Mouse (Mus musculus): ENCODE results near the gene Atl1. TPM values are rescaled to one million over a fixed set of nuclear protein-coding genes. Genes with fewer than 3 reads are reported as not detected.

Atl1 gene
- polyA plus RNA-seq, 2 experiments: 0.73 to 1.1 TPM

GRCm38 (mm10) chr12:69912737-69913136 is 20.3 kb downstream of the Atl1 start:
- no peaks in the 10 kb centered on the region for H3K9me3 ChIP-seq (ENCODE audit: control insufficient read depth, low read length)
- peaks cover 7% of the 10 kb centered on the region for H3K27me3 ChIP-seq (ENCODE audit: control insufficient read depth, insufficient read depth, low read length)
- no peak overlapping the region for H3K4me3 ChIP-seq (ENCODE audit: insufficient read depth in 1 of 2, low read depth in 2 of 2, low read length in 2 of 2)
- 64% methylated on average over 7 of the region's 7 CpGs for WGBS (ENCODE audit: insufficient replicate concordance)
- DNase-seq (ENCODE audit: low read depth in 3 of 3, low spot score in 3 of 3): no peak
- TF ChIP-seq CTCF (IDR thresholded peaks at IDR 0.05; ENCODE audit: low read depth): no peak
- TF ChIP-seq EP300 (IDR thresholded peaks at IDR 0.05; ENCODE audit: low read depth): no peak
- no peak overlapping the region for H3K4me2 ChIP-seq (ENCODE audit: low read depth)
- H3K4me1 ChIP-seq (replicated peaks; ENCODE audit: control insufficient read depth in 2 of 2, insufficient read depth in 2 of 2, low read length in 1 of 2): peaks cover 0 to 4% of the 10 kb centered on the region in 2 experiments; a peak in 1 of 4 replicates
- ATAC-seq (ENCODE audit: insufficient read depth): no peak
- no peak overlapping the region for H3K27ac ChIP-seq
- H3K36me3 ChIP-seq (replicated peaks; ENCODE audit: control insufficient read depth, insufficient read depth, low read depth): no peaks in the 10 kb centered on the region
- no peak overlapping the region for H3K9ac ChIP-seq (replicated peaks)

- no peaks in the 10 kb centered on the region for H3K9me3 ChIP-seq (ENCODE audit: control insufficient read depth, low read length)
- no peak for DNase-seq (ENCODE audit: low read depth in 3 of 3, low spot score in 3 of 3)
- H3K27ac ChIP-seq: no peak overlapping the region
- 65% methylated on average over 2 of the region's 2 CpGs for WGBS (ENCODE audit: insufficient replicate concordance)
- H3K27me3 ChIP-seq (ENCODE audit: control insufficient read depth, insufficient read depth, low read length): no peaks in the 10 kb centered on the region
- no peak for ATAC-seq (ENCODE audit: insufficient read depth)
- no peak overlapping the region for H3K4me2 ChIP-seq (ENCODE audit: low read depth)
- TF ChIP-seq CTCF (IDR thresholded peaks at IDR 0.05; ENCODE audit: low read depth): no peak
- no peak for TF ChIP-seq EP300 (IDR thresholded peaks at IDR 0.05; ENCODE audit: low read depth)
- H3K4me1 ChIP-seq (replicated peaks; ENCODE audit: control insufficient read depth in 2 of 2, insufficient read depth in 2 of 2, low read length in 1 of 2): peaks cover 0 to 3% of the 10 kb centered on the region in 2 experiments; a peak in 3 of 4 replicates
- no peak overlapping the region for H3K4me3 ChIP-seq (ENCODE audit: insufficient read depth in 1 of 2, low read depth in 2 of 2, low read length in 2 of 2)
- H3K36me3 ChIP-seq (replicated peaks; ENCODE audit: control insufficient read depth, insufficient read depth, low read depth): no peaks in the 10 kb centered on the region
- no peak overlapping the region for H3K9ac ChIP-seq (replicated peaks)
Observed at GRCm38 (mm10) chr12:69917870-69918269, 25.5 kb downstream of the Atl1 start.

GRCm38 (mm10) chr12:69922099-69922498 is 29.7 kb downstream of the Atl1 start:
- Histone ChIP-seq H3K4me3 (ENCODE audit: insufficient read depth in 1 of 2, low read depth in 2 of 2, low read length in 2 of 2) (no peak overlapping the region), H3K4me2 (ENCODE audit: low read depth) (no peak overlapping the region), H3K9me3 (ENCODE audit: control insufficient read depth, low read length) (no peaks in the 10 kb centered on the region), H3K4me1 (replicated peaks; ENCODE audit: control insufficient read depth in 2 of 2, insufficient read depth in 2 of 2, low read length in 1 of 2) (peaks cover 7 to 21% of the 10 kb centered on the region in 2 experiments; a peak in 3 of 4 replicates), H3K27ac (no peak overlapping the region), H3K9ac (replicated peaks) (no peak overlapping the region), H3K36me3 (replicated peaks; ENCODE audit: control insufficient read depth, insufficient read depth, low read depth) (no peaks in the 10 kb centered on the region), H3K27me3 (ENCODE audit: control insufficient read depth, insufficient read depth, low read length) (no peaks in the 10 kb centered on the region)
- ATAC-seq (ENCODE audit: insufficient read depth) (no peak), DNase-seq (ENCODE audit: low read depth in 3 of 3, low spot score in 3 of 3) (no peak)
- TF ChIP-seq EP300 (IDR thresholded peaks at IDR 0.05; ENCODE audit: low read depth) (no peak), CTCF (IDR thresholded peaks at IDR 0.05; ENCODE audit: low read depth) (no peak)
- WGBS (ENCODE audit: insufficient replicate concordance): 73% methylated on average over 1 of the region's 1 CpGs

- H3K9ac ChIP-seq (replicated peaks): no peak overlapping the region
- H3K27me3 ChIP-seq (ENCODE audit: control insufficient read depth, insufficient read depth, low read length): no peaks in the 10 kb centered on the region
- no peak for DNase-seq (ENCODE audit: low read depth in 3 of 3, low spot score in 3 of 3)
- H3K27ac ChIP-seq: no peak overlapping the region; the same call in 1 of the 2 replicates
- no peaks in the 10 kb centered on the region for H3K36me3 ChIP-seq (replicated peaks; ENCODE audit: control insufficient read depth, insufficient read depth, low read depth)
- no peaks in the 10 kb centered on the region for H3K9me3 ChIP-seq (ENCODE audit: control insufficient read depth, low read length)
- H3K4me1 ChIP-seq (replicated peaks; ENCODE audit: control insufficient read depth in 2 of 2, insufficient read depth in 2 of 2, low read length in 1 of 2): peaks cover 7 to 21% of the 10 kb centered on the region in 2 experiments; a peak in 3 of 4 replicates
- 47% methylated on average over 3 of the region's 3 CpGs for WGBS (ENCODE audit: insufficient replicate concordance)
- TF ChIP-seq EP300 (IDR thresholded peaks at IDR 0.05; ENCODE audit: low read depth) (no peak), CTCF (IDR thresholded peaks at IDR 0.05; ENCODE audit: low read depth) (no peak)
- no peak overlapping the region for H3K4me2 ChIP-seq (ENCODE audit: low read depth)
- H3K4me3 ChIP-seq (ENCODE audit: insufficient read depth in 1 of 2, low read depth in 2 of 2, low read length in 2 of 2): no peak overlapping the region
- 0 out of 2 replicates have a peak, but pooled peaks have one; percentile 18 for ATAC-seq (ENCODE audit: insufficient read depth)
Observed at GRCm38 (mm10) chr12:69923128-69923527, 30.7 kb downstream of the Atl1 start.

DNA sequence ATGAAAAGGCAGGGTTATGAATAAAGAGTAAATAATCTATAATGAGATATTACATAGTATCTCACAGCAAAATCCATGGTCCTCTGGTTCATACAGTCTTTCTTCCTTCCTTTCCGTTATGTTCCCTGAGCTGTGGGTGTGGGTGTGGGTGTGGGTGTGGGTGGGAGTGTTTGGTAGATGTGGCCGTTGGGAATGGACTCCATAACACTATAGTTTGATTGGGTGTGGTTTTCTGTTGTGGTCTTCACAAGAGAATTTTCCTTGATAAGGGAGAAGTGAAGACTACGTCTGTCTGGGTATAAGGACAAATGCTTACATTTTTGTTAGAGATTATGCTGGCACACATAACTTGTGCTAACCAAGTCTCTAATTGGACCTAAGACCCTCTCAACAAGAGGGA is 31.2 kb downstream of the Atl1 start:
- no peaks in the 10 kb centered on the region for H3K27me3 ChIP-seq (ENCODE audit: control insufficient read depth, insufficient read depth, low read length)
- no peaks in the 10 kb centered on the region for H3K9me3 ChIP-seq (ENCODE audit: control insufficient read depth, low read length)
- ATAC-seq (ENCODE audit: insufficient read depth): peak; percentile 73
- H3K36me3 ChIP-seq (replicated peaks; ENCODE audit: control insufficient read depth, insufficient read depth, low read depth): no peaks in the 10 kb centered on the region
- H3K4me2 ChIP-seq (ENCODE audit: low read depth): no peak overlapping the region
- H3K4me3 ChIP-seq (ENCODE audit: insufficient read depth in 1 of 2, low read depth in 2 of 2, low read length in 2 of 2): no peak overlapping the region
- H3K9ac ChIP-seq (replicated peaks): no peak overlapping the region
- TF ChIP-seq CTCF (IDR thresholded peaks at IDR 0.05; ENCODE audit: low read depth) (no peak), EP300 (IDR thresholded peaks at IDR 0.05; ENCODE audit: low read depth) (peak; percentile 19; the same call in 1 of the 2 replicates)
- peaks cover 7 to 21% of the 10 kb centered on the region in 2 experiments; a peak in 3 of 4 replicates for H3K4me1 ChIP-seq (replicated peaks; ENCODE audit: control insufficient read depth in 2 of 2, insufficient read depth in 2 of 2, low read length in 1 of 2)
- H3K27ac ChIP-seq: no peak overlapping the region; the same call in 1 of the 2 replicates
- WGBS (ENCODE audit: insufficient replicate concordance): 17% methylated on average over 3 of the region's 3 CpGs
- peak in 1 of 3 experiments; percentile 16 for DNase-seq (ENCODE audit: low read depth in 3 of 3, low spot score in 3 of 3)

Measured in liver, embryonic 14.5 days (tissue).